Mouse (Mus musculus) heart, postnatal 0 days (tissue): ENCODE results near the gene Gm21812. TPM values are rescaled to one million over a fixed set of nuclear protein-coding genes. Genes with fewer than 3 reads are reported as not detected.
"Not testable (repeated sequence)": the region's sequence is repeated elsewhere in the genome, so short reads cannot be mapped to it uniquely, and the experiment has no call there.

Experiments used
- ATAC-seq: fragments of 200-750 bp; cut with Nextera tagmentation; 2 replicates; pipeline ENCODE4 v1.8.0; 2017; ENCODE audit warnings: low read depth, moderate number of reproducible peaks, moderate library complexity; ENCODE audit not compliant: insufficient read depth
- DNase-seq: peaks from one replicate; pipeline ENCODE4 v3.0.0-alpha.2; 2016; ENCODE audit warnings: low spot score
- H3K27ac ChIP-seq: fragments of 300-500 bp; sonication (generic); 2 replicates; pipeline ENCODE4 v1.5.1; 2014; ENCODE audit warnings: low read depth, mild to moderate bottlenecking
- H3K27me3 ChIP-seq: fragments of 300-500 bp; sonication (generic); 2 replicates; pipeline ENCODE4 v1.6.1; 2014; ENCODE audit warnings: low read length, mixed read lengths; ENCODE audit not compliant: control insufficient read depth, insufficient read depth
- H3K36me3 ChIP-seq: fragments of 300-500 bp; sonication (generic); replicated peaks from 2 replicates; pipeline ENCODE4 v1.6.1; 2014; ENCODE audit warnings: low read length, mixed read lengths; ENCODE audit not compliant: control insufficient read depth, insufficient read depth
- H3K4me1 ChIP-seq: fragments of 300-500 bp; sonication (generic); 2 replicates; pipeline ENCODE4 v1.6.1; 2014; ENCODE audit warnings: antibody characterized with exemption; ENCODE audit not compliant: control insufficient read depth, insufficient read depth
- H3K4me2 ChIP-seq: fragments of 300-500 bp; sonication (generic); 2 replicates; pipeline ENCODE4 v1.6.1; 2014; ENCODE audit warnings: low read depth, mild to moderate bottlenecking, low read length, moderate library complexity
- H3K4me3 ChIP-seq: fragments of 300-500 bp; sonication (generic); 2 replicates; pipeline ENCODE4 v1.5.1; 2014; ENCODE audit warnings: low read depth, low read length
- H3K9ac ChIP-seq: fragments of 300-500 bp; sonication (generic); replicated peaks from 2 replicates; pipeline ENCODE4 v1.6.1; 2014; ENCODE audit warnings: low read depth, low read length, mixed read lengths
- H3K9me3 ChIP-seq: fragments of 300-500 bp; sonication (generic); replicated peaks from 2 replicates; pipeline ENCODE4 v1.6.1; 2016; ENCODE audit warnings: low read length; ENCODE audit not compliant: control insufficient read depth
- WGBS: fragments of 180-500 bp; shearing (Covaris S2); extraction: QIAGEN DNeasy Blood & Tissue Kit; methylation state at CpG from one replicate; pipeline ENCODE4 v1.1.7; 2014; 5-methylcytosine and 5-hydroxymethylcytosine counted together
- polyA plus RNA-seq: library from polyadenylated mRNA; unstranded; fragments of >200 nt; fragmentation: Nextera tagmentation; extraction: Ambion mirVana; gene quantifications from 2 replicates; pipeline ENCODE4 v1.2.1, GENCODE M21; 2015
- total RNA-seq: library from RNA; depleted of rRNA; stranded (reverse); fragments of >200 nt; gene quantifications from 2 replicates; pipeline ENCODE4 v1.2.3, GENCODE M21; 2014; ENCODE audit warnings: low replicate concordance; rRNA removed

Gm21812 gene
- total RNA-seq (not detected in 2 replicates), polyA plus RNA-seq (not detected in 2 replicates)

DNA sequence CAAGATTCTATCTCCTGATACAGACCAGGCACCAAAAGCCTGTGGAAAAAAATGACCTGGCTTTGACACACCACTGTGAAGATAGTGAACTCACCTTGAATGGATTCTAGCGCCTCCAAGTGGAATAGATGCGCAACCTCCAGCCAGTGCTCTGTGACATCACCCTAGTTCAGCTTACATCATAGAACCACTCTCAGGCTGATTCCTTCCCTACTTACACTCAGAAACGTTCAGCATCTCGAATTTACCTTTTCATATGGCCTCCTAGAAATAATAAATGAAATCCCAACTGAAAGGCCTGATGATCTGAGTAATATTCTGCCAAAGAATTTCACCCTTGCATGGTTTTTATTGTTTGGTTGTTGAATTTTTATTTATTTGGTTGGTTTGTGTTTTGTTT is at the start of gene Gm21812:
Gene Gm21812, minus strand, starts transcription at position 101 of the 400 bp plus-strand sequence.
- DNase-seq, ATAC-seq, H3K36me3 ChIP-seq, H3K9ac ChIP-seq, H3K27ac ChIP-seq, H3K9me3 ChIP-seq, H3K4me3 ChIP-seq, H3K4me2 ChIP-seq, H3K4me1 ChIP-seq, H3K27me3 ChIP-seq: not testable (repeated sequence)
- no CpG with 5 or more reads among the region's 4 CpGs for WGBS

Other genes with a start within 250 kb of the Gm21812 start
- not detected in 2 replicates for gene Gm21292, start 213.3 kb downstream of the Gm21812 start, total RNA-seq
- not detected in 2 replicates for gene Gm21292, start 213.3 kb downstream of the Gm21812 start, polyA plus RNA-seq
- not detected in 2 replicates for gene Gm21721, start 145.0 kb downstream of the Gm21812 start, total RNA-seq
- not detected in 2 replicates for gene Gm21721, start 145.0 kb downstream of the Gm21812 start, polyA plus RNA-seq
- not detected in 2 replicates for gene Gm21874, start 69.0 kb upstream of the Gm21812 start, total RNA-seq
- gene Gm21874, start 69.0 kb upstream of the Gm21812 start, polyA plus RNA-seq = not detected in 2 replicates